Mouse (Mus musculus) layer of hippocampus, adult 8-10 months (tissue): ENCODE data around the gene Best2. TPM values are rescaled to one million over a fixed set of nuclear protein-coding genes. Genes with fewer than 3 reads are reported as not detected.

ENCODE experiments used
- DNase-seq, 2 experiments: peaks; one replicate each; pipeline ENCODE4 v3.0.0; 2022; ENCODE audit warnings: low spot score in 2 of 2
- total RNA-seq, 4 experiments: library from RNA; stranded (reverse); gene quantifications; 2 replicates each; pipeline ENCODE4 v1.2.4; 2022

The Best2 gene
- total RNA-seq, 4 experiments from 2014 or later: not detected

DNA sequence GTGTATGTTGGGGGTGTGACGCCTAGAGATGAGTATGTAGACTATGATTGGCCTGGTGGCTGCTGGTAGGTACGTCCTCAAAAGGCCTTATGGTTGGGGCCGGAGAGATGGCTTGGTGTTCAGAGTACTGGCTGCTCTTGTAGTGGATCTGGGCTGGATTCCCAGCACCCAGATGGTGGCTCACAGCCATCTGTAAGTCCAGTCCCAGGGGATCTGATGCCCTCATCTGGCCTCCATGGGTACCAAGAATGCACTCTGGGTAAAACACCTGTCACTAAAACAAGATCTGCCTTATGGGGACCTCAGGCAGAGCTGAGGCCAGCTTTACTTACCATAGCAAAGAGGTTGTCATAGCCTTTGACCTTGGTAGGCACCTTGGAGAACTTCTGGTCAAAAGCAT lies 9.5 kb upstream of the Best2 start:
- no peak for DNase-seq

- no peak for DNase-seq
These were observed 7.3 kb upstream of the Best2 start for GRCm38 (mm10) chr8:85021514-85022055.

DNA sequence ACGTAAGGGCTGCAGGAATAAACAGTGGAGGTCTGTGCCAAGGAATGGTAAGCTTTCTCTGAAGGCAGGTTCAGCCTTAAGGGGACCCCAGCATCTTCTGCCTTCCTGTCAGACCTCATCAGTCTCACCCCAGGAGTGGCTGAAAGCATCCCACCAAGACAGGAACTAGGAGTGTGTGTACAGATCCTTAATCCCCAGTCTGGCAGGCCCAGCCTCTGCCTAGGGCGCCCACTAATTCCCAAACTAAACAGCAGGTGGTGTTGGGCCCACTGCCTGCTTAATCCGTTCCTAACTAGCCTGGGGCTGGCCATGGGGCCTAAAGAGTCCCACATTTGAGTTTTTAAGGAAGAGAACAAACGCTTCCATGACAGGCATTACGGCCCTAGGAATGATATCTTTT lies 2.9 kb upstream of the Best2 start:
- no peak for DNase-seq

DNA sequence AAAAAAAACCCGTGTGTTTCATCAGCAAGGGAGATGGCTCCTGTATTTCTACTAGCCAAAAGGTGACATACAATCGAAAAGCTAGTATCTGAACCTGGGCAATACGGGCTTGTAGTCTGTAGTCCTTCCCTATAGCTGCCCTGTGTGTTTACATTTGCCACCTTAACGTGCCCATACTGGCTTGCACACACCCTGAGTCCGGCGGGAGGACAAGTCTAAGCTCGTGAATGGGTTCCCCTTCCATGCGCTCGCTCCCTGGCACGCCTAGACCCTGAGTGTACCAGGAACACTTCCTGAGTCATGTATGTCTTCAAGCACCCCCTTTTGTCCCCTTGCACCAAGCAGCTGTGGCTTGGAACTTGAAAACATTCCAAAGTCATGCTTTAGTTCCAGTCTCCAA lies 2.4 kb upstream of the Best2 start:
- no peak for DNase-seq

DNA sequence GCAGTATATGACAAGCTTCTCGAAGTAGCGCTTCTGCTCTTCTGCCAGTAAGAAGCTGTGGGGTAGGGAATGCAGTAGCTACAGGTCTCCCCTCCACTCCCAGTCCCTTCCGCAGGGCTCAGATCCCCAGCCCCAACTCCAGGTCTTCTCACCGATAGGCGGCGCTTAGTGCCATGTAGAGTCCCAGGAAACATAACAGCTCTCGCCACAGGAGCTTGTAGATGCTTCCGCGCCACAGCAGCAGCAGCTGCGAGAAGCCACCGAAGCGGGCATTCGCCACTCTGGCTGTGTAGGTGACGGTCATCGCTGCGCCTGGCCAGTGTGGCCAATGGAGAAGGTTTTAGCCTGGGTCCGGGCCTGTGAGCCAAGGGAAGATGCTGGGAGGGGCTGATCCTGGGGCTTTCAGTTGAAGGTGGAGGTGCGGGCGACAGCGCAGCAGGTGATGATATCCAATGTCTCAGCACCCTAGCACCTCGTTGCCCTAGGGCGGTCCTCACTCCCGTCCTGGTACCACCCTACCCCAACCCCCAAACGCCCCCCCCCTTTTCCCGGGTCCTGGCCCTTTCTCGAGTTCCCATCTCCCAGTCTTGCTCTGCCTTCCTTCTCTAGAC lies 996 bp downstream of the Best2 start:
- peak; percentile 64 to 75 for DNase-seq

- DNase-seq: no peak
These were observed 3.1 kb downstream of the Best2 start for GRCm38 (mm10) chr8:85011242-85011641.

- DNase-seq: no peak
These were observed 6.6 kb downstream of the Best2 start for GRCm38 (mm10) chr8:85007686-85008085.

DNA sequence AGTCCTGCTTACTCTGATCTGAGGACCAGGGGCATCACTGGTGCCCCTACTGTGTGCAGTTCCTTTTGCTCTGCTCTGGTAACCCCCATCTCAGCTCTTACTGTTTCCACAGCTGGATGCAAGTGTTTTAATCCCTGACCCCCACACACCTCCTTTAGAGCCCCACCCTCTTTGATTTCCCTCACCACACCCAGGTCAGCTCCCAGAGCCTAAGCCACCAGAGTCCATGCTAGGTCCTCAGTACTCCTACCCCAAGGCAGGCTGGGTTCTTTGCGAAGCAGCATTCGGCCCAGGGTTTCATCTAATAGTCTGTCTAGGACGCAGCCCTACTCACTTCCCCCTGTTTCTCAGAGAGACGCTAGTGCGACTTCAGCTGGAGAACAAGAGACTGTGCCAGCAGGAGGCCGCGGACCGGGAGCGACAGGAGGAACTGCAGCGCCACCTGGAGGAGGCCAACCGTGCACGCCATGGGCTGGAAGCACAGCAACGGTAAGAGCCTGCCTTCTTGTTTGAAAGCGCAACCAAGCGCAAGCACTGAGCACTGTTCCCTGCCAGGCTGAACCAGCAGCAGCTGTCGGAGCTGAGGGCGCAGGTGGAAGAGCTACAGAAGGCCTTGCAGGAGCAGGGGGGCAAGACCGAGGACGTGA lies 16.6 kb downstream of the Best2 start:
- peak; percentile 86 to 92 for DNase-seq

DNA sequence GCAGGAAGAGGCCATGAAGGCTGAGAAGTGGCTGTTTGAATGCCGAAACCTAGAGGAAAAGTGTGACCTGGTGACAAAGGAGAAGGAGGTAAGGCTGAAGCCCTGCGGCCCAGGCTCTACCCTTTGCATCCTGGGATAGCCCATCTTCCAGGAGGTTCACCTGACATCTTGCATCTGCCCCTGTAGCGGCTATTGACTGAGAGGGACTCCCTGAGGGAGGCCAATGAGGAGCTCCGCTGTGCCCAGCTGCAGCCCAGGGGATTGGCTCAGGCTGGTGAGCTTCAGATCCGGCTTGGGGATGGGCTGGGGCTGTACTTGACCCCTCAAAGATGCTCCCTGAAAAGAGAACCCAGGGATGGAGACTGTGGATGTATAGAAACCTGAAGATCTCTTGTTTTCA lies 17.4 kb downstream of the Best2 start:
- DNase-seq: no peak

DNA sequence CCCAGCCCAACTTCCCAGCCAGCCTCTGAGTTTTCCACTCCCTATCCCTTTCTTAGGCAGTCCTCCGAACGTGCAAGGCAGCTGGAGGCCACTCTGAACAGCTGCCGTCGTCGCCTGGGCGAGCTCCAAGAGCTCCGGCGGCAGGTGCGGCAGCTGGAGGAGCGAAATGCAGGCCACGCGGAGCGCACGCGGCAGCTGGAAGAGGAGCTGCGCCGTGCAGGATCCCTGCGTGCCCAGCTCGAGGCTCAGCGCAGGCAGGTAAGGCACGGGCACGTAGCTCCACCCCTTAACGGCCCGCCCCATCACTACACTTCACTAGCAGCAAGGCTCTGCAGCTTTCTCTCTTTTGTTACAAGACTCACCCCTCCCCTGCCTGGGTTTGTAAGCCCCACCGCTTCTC lies 18.7 kb downstream of the Best2 start:
- DNase-seq: no peak

GRCm38 (mm10) chr8:84994375-84994774 lies 20.0 kb downstream of the Best2 start:
- DNase-seq: no peak

DNA sequence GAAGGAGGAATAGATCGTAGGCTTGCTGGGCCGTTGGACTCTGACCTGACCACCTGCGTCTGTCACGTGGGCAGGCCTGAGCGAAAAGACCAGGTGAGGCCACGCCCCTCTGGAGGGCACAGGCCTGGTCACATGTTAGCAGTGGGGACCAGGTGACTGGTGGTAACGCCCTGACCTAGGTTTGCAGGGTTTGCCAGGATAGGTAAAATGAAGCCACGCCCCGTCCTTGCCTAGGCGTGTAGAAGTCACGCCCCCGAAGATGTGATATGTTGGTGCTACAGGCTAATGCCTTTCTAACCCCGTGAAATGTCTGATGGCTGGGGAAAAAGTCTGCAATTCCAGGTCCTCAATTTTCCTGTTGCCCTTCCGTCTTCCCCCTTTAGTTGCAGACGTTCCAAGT lies 23.5 kb downstream of the Best2 start:
- DNase-seq: peak in 1 of 2 experiments; percentile 55

GRCm38 (mm10) chr8:84990349-84990748 lies 24.0 kb downstream of the Best2 start, which contains the start of gene Hook2:
Hook2 (plus strand) TSS chr8:84990603.
- peak; percentile 96 to 98 for DNase-seq

DNA sequence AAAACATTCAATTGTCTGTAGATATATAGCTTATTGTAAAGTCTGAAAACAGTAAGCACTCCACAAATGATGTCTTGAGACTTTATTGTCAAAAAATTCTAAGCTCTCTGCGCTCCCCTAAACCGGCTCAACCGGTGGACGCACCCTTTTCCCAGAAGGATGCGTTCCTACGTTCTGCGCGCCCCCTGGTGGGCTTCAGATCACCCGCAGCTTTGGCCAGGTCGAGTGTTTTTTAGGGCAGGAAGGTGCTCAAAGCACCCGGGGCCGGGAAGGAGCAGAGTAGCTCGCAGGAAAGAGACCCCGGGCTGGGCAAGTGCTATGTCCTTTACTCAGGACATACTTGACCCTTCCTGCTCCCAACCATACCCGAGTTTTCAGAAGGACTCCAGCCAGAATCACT lies 24.5 kb downstream of the Best2 start:
- peak; percentile 83 to 87 for DNase-seq

DNA sequence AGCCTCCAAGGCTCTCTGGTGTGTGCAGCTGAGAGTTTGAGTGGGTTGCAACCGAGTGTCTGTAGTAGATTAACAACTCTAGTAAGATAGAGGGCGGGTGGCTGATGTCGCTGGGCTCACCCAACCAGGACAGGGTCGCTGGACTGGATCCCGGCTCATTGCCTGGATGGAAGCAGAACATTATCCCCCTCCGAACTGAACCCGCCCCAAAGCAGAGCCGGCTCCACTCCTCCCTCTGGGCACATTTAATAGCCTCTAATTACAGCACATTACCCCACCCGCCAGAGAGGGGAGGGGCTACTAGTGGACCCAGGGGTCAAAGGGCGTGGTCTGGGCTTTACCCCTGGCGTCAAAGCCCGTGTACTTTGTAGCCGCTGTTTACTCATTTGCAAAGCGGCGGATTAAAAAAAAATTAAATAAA lies 25.0 kb downstream of the Best2 start:
- no peak for DNase-seq

DNA sequence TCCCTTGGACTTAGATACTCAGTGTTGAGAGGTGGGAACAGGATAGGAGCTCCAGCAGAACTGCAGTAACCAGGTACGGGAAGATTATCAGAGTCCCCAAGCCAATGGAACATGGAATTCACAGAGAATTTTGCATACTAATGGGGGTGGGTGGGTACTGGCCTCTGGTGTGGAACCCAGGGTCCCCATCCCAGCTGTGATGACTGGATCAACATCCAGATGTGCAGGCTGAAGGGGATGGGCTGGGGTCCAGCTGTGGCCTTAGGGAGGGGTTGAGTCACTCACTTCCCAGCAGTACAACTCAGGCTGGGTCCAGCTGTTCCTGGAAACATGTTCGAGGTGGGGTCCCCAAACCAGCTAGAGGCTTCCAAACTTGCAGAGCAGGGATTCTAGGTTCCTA lies 26.4 kb downstream of the Best2 start:
- DNase-seq: no peak

GRCm38 (mm10) chr8:84987388-84987787 lies 26.9 kb downstream of the Best2 start:
- DNase-seq: no peak

GRCm38 (mm10) chr8:84986379-84986945 lies 27.9 kb downstream of the Best2 start:
- DNase-seq: peak in 1 of 2 experiments; percentile 24

DNA sequence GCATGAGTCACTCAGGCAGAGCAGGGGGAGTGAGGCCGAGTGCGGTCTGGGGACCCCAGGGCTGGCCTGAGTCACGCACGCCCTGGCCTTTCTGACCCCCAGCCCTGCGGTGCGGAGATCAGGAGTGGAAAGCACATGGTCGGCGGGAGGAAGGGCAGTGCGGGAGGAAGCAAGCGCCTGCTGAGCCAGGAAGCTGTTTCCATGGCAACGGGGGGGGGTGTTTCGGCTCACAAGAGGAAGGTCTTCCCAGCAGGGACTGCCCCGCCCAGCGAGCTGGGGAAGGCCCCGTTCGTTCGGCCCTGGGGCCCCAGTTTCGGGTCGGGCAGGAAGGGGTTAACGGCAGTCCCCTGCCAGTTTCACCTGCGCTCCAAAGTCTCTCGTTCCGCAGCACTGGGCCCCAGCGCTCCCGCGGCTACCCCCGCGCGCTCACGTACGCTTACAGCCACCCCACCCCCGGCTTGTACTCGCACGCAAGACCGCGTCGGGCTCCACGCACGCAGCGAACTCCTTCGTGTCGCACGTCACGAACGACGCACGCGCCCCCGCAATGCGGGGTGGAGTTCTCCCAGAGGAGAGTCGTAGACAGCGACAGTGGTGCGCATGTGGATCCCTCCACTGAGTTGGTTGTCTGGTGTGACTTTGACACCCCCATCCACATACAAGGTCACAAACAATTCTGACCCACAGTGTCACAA lies 28.5 kb downstream of the Best2 start:
- DNase-seq: peak; percentile 93 to 94

GRCm38 (mm10) chr8:84985049-84985683 lies 29.2 kb downstream of the Best2 start:
- DNase-seq: no peak

DNA sequence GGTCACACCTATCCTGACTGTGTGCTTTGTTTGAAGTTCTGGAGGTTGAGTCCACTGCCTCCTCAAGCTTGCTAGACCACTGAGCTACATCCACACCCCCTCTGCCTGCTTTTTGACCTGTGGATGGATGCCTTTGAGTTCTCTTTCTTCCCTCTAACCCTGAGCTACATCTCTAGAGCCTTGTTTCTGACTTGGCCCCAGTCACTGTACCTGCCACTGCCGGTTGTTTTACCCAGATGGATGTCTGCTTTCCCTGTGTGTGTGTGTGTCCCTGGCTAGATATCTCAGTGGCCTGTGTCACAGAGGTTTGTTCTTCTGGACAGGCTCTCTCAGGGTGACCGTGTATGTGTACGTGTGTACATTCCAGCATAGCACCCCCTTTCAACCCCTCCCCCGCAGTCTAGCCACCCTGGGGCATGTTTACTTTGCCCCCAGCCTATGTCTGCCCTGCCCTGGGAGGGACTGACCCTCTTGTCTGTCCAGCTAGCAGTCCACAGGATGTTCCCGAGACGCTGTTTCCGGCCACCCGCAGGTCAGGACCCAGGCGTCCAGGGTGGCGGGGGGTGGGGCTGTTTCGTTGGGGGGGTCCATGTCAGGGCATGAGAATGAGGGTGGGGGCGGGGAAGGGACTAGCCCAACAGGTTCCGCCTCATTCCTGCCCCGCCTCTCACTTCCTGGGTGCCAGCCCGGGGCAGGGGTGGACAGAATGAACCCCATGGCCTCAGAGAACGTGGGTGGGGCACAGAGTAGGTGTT lies 29.9 kb downstream of the Best2 start:
- no peak for DNase-seq
